Mouse (Mus musculus): ENCODE results near the gene Cd82. TPM values are rescaled to one million over a fixed set of nuclear protein-coding genes. Genes with fewer than 3 reads are reported as not detected.

Cd82 gene
- total RNA-seq (2023) = 100 to 1,000 TPM; 272 to 293 TPM

GRCm38 (mm10) chr2:93462760-93463159 is at the start of gene Cd82:
Gene Cd82, minus strand, starts transcription at chr2:93463140.

Other genes with a start within 250 kb of the Cd82 start
- 1 to 10 TPM; 1.4 to 1.9 TPM for gene Tspan18, start 128.6 kb downstream of the Cd82 start, total RNA-seq (2023)
- not detected for gene Gm10803, start 97.4 kb upstream of the Cd82 start, total RNA-seq (2023)
- not detected for gene Alx4, start 179.2 kb upstream of the Cd82 start, total RNA-seq (2023)

Data from monocyte, adult 59 days (primary cell).